Mouse (Mus musculus) testis, adult 2 months (tissue): ENCODE measurements around the gene Aip. TPM values are rescaled to one million over a fixed set of nuclear protein-coding genes. Genes with fewer than 3 reads are reported as not detected.

Source experiments
- H3K27ac ChIP-seq: fragments of 200-500 bp; 2 replicates; pipeline ENCODE4 v1.5.1; 2012; ENCODE audit warnings: low read depth, low read length; ENCODE audit not compliant: control insufficient read depth, insufficient read depth
- H3K27me3 ChIP-seq: fragments of 200-500 bp; 2 replicates; pipeline ENCODE4 v1.6.1; 2012; ENCODE audit warnings: mild to moderate bottlenecking, low read length, moderate library complexity; ENCODE audit not compliant: control insufficient read depth, insufficient read depth
- H3K36me3 ChIP-seq: fragments of 200-500 bp; 2 replicates; pipeline ENCODE4 v1.6.1; 2012; ENCODE audit warnings: mild to moderate bottlenecking, low read length; ENCODE audit not compliant: control insufficient read depth, insufficient read depth
- H3K4me1 ChIP-seq: fragments of 200-500 bp; 2 replicates; pipeline ENCODE4 v1.6.1; 2012; ENCODE audit warnings: low read length; ENCODE audit not compliant: control insufficient read depth, insufficient read depth
- H3K4me3 ChIP-seq: fragments of 200-500 bp; 2 replicates; pipeline ENCODE4 v1.5.1; 2012; ENCODE audit warnings: low read depth, mild to moderate bottlenecking, low read length, moderate library complexity, mixed read lengths; ENCODE audit not compliant: control insufficient read depth
- CTCF ChIP-seq: fragments of 200-500 bp; IDR thresholded peaks from 2 replicates; pipeline ENCODE4 v1.5.1; 2012; ENCODE audit warnings: low read depth, mild to moderate bottlenecking, inconsistent platforms, low read length, moderate library complexity; ENCODE audit not compliant: control insufficient read depth, insufficient read depth, insufficient replicate concordance
- POLR2A ChIP-seq: fragments of 200-500 bp; IDR thresholded peaks from 2 replicates; pipeline ENCODE4 v1.6.1; 2012; ENCODE audit warnings: low read depth, mild to moderate bottlenecking, inconsistent platforms, low read length, moderate library complexity; ENCODE audit not compliant: control insufficient read depth
- polyA plus RNA-seq: library from polyadenylated mRNA; depleted of rRNA; stranded (reverse); fragments of >200 nt; gene quantifications from 2 replicates; pipeline ENCODE4 v1.2.3, GENCODE M21; 2012

Aip gene
- polyA plus RNA-seq, 1 experiment, result 21.0 TPM

- Histone ChIP-seq H3K36me3 (no peaks in the 10 kb centered on the region), H3K4me1 (peaks cover 12% of the 10 kb centered on the region), H3K27me3 (no peaks in the 10 kb centered on the region), H3K27ac (no peak overlapping the region), H3K4me3 (no peak overlapping the region)
- TF ChIP-seq CTCF (no peak), POLR2A (no peak)
Observed at GRCm38 (mm10) chr19:4166678-4167476, 41.2 kb upstream of the Aip start.

- no peak overlapping the region for H3K4me3 ChIP-seq
- no peaks in the 10 kb centered on the region for H3K27me3 ChIP-seq
- H3K4me1 ChIP-seq, result peaks cover 9% of the 10 kb centered on the region
- no peak overlapping the region for H3K27ac ChIP-seq
- no peak for TF ChIP-seq POLR2A
- TF ChIP-seq CTCF, result no peak
- no peaks in the 10 kb centered on the region for H3K36me3 ChIP-seq
Observed at GRCm38 (mm10) chr19:4164721-4165120, 39.1 kb upstream of the Aip start.

DNA sequence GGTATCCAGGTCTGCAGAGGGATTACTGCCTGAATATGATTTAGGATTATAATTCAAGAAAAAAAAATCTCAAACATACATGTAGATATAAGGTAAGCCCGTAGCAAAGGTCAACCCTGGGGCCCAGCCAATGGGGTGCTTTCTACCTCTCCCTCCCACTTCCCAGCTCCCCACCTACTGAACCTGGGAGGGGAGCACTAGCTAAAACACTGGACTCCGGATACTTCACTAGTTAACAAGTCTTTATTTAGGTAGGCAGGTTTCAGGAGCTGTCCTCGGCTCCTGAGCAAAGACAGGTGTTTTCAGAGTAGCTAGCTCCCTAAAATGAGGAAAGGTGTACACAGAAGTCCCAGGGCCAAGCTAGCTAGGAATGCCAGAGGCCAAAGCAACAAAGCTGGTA is 38.4 kb upstream of the Aip start:
- Histone ChIP-seq H3K27ac (no peak overlapping the region), H3K27me3 (no peaks in the 10 kb centered on the region), H3K4me1 (peaks cover 8% of the 10 kb centered on the region), H3K36me3 (no peaks in the 10 kb centered on the region), H3K4me3 (no peak overlapping the region)
- no peak for TF ChIP-seq CTCF
- TF ChIP-seq POLR2A, result no peak

- TF ChIP-seq POLR2A, result no peak
- TF ChIP-seq CTCF, result no peak
- Histone ChIP-seq H3K4me3 (peak overlapping the region; percentile 93), H3K36me3 (no peaks in the 10 kb centered on the region), H3K27ac (peak overlapping the region; percentile 33), H3K4me1 (peaks cover 8% of the 10 kb centered on the region), H3K27me3 (no peaks in the 10 kb centered on the region)
Observed at GRCm38 (mm10) chr19:4163543-4163887, 37.9 kb upstream of the Aip start.

DNA sequence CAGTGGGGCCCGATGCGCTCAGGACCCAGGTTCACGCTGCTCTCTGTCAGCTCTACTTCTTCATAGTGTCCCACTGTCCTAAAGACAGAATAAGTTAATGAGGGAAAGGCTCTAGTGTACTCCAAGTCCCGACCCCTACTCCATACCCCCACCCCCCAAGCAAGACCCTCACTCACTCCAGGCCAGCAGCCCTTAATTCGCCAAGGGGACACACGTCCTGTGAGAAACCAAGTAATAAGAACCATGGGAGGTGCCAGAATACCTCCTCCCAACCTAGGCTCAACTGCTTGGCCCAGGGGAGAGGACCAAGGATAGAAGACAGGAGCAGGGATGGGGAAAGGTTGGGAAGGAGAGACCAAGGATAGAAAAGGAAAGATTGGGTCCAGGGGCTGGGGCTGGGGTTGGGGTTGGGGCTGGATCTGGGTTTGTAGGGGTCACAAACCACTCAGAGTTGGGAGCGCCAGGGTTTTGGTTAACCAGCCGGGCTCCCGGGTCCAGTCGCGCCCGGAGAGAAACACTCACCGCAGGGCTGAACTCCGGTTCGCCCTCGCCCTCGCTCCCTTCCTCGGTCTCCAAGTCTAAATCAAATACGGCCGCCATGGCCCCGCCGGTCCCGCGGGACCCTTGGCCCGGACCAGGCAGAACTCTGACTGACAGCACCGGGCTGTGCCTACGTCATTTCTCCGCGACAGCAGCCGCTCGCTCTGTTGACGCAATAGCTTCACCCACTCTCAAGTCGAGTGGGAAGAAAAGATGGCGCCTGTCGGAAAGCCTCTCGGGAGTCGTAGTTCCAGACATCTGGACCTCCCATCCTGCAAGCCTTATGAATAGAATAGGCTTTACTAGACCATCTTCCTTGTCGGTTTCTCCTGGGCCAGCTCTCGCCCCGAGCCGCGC is 37.2 kb upstream of the Aip start, which contains the start of gene Rps6kb2:
Rps6kb2 (minus strand) TSS at position 709 of the 897 bp plus-strand sequence.
- TF ChIP-seq CTCF, result 0 out of 2 replicates have a peak, but pooled peaks have one; percentile 6
- peak; percentile 63 for TF ChIP-seq POLR2A
- peak within 1 kb of the TSS; percentile 33 for H3K27ac ChIP-seq
- peak within 1 kb of the TSS; percentile 93 for H3K4me3 ChIP-seq
- H3K36me3 ChIP-seq, result no peaks in the 10 kb centered on the region
- H3K27me3 ChIP-seq, result no peaks in the 10 kb centered on the region
- peaks cover 8% of the 10 kb centered on the region for H3K4me1 ChIP-seq

DNA sequence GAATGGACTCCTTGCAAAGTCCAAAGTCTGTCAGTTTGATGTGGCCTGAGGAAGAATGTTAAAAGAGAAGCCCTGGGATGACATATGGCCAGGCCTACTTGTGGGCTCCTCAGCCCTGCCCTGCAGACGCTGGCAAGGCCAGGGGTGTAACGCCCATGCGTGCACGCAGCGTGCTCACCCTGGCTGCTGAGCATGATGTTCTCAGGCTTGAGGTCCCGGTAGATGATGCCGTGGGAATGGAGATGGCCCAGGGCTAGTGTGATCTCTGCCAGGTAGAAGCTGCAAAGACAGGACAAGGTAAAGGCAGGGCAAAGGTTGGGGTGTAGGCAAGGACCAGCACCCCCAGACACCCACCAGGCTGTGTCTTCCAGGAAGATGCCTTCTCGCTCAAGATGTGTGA is 33.4 kb upstream of the Aip start:
- Histone ChIP-seq H3K4me3 (no peak overlapping the region), H3K27me3 (no peaks in the 10 kb centered on the region), H3K27ac (no peak overlapping the region), H3K4me1 (peaks cover 8% of the 10 kb centered on the region), H3K36me3 (no peaks in the 10 kb centered on the region)
- TF ChIP-seq POLR2A (no peak), CTCF (no peak)

DNA sequence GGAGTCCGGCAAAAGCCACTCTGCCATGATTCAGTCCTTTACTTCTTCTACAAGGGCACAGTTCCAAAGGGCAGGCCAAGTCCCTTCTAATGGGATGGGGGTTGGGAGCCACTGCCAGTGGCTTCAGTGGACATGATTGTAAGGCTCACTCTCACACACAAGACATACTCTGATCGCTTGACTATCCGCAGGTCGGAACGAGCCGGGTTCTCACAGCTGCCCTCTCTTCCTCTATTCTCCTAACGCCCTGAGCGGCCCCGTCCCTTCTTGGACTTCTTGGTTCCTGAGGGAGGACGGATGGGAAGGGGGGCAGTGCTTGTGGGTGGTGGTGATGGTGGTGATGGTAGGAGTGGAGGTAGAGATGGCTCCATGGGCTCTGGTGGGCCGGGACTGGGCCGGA is 31.1 kb upstream of the Aip start:
- Histone ChIP-seq H3K4me3 (no peak overlapping the region), H3K27me3 (no peaks in the 10 kb centered on the region), H3K36me3 (no peaks in the 10 kb centered on the region), H3K27ac (no peak overlapping the region), H3K4me1 (no peaks in the 10 kb centered on the region)
- TF ChIP-seq CTCF (no peak), POLR2A (no peak)
